Mouse (Mus musculus) adipocyte (in vitro differentiated cells): Measurements from ENCODE around the gene Gm4881.
"Not testable (repeated sequence)": the region's sequence is repeated elsewhere in the genome, so short reads cannot be mapped to it uniquely, and the experiment has no call there.

Experiments
- DNase-seq: peaks from one replicate; pipeline ENCODE4 v3.0.0-alpha.2; 2016; ENCODE audit warnings: low spot score

Gene Gm4881

GRCm38 (mm10) chr7:24896269-24896668 is 48.0 kb downstream of the Gm4881 start:
- DNase-seq: no peak

- not testable (repeated sequence) for DNase-seq
Measured at GRCm38 (mm10) chr7:24895749-24896148, 48.5 kb downstream of the Gm4881 start.

- DNase-seq: no peak
Measured at GRCm38 (mm10) chr7:24892125-24892583, 52.1 kb downstream of the Gm4881 start.

- DNase-seq: no peak
Measured at GRCm38 (mm10) chr7:24891241-24892124, 52.8 kb downstream of the Gm4881 start.

- peak; percentile 79 for DNase-seq
Measured at GRCm38 (mm10) chr7:24890281-24891216, 53.7 kb downstream of the Gm4881 start.

- no peak for DNase-seq
Measured at GRCm38 (mm10) chr7:24889431-24890220, 54.7 kb downstream of the Gm4881 start.

GRCm38 (mm10) chr7:24887096-24887495 is 57.2 kb downstream of the Gm4881 start:
- DNase-seq: no peak

- peak; percentile 72 for DNase-seq
Measured at GRCm38 (mm10) chr7:24886308-24886633, 58.0 kb downstream of the Gm4881 start.

- peak; percentile 10 for DNase-seq
Measured at GRCm38 (mm10) chr7:24885468-24886307, 58.6 kb downstream of the Gm4881 start.

GRCm38 (mm10) chr7:24884693-24885291 is 59.5 kb downstream of the Gm4881 start:
- DNase-seq: peak; percentile 47

GRCm38 (mm10) chr7:24883896-24884692 is 60.2 kb downstream of the Gm4881 start, which contains the start of gene Rps19:
TSS of gene Rps19 (plus strand) at chr7:24884371.
- peak; percentile 99 for DNase-seq

GRCm38 (mm10) chr7:24882416-24883199 is 61.7 kb downstream of the Gm4881 start:
- DNase-seq: no peak

GRCm38 (mm10) chr7:24879620-24880019 is 64.7 kb downstream of the Gm4881 start:
- DNase-seq: no peak

GRCm38 (mm10) chr7:24877588-24877987 is 66.7 kb downstream of the Gm4881 start:
- DNase-seq: no peak
